Mouse (Mus musculus): Measurements from ENCODE around the gene Mrps2. TPM values are rescaled to one million over a fixed set of nuclear protein-coding genes. Genes with fewer than 3 reads are reported as not detected.
A peak's percentile ranks its signal among the peaks of the same experiment; 100 is the strongest.

Mrps2 gene
- total RNA-seq, 2 experiments from 2014 or later: 45.1 to 48.3 TPM

- peak; percentile 82 to 89 for DNase-seq
- intact Hi-C loops (cut with DNase I): loop anchor here (1.0 kb wide), 1 partner anchor 30 kb away; no protein-coding TSS in a partner anchor
Measured at GRCm38 (mm10) chr2:28517206-28517909, 49.5 kb downstream of the Mrps2 start.

- DNase-seq: no peak
- intact Hi-C loops (cut with DNase I): no loop called here
Measured at GRCm38 (mm10) chr2:28518231-28518630, 50.4 kb downstream of the Mrps2 start.

GRCm38 (mm10) chr2:28520581-28520980 is 52.7 kb downstream of the Mrps2 start:
- DNase-seq: peak in 1 of 2 experiments; percentile 2
- intact Hi-C loops (cut with DNase I): loop anchor here (2.0 kb wide), 1 partner anchor 14 kb away; no protein-coding TSS in a partner anchor

Other genes starting within 250 kb of the Mrps2 start
- 1 to 10 TPM; 3.1 to 5.0 TPM for gene Ppp1r26, start 21.3 kb upstream of the Mrps2 start, total RNA-seq (2021)
- under 1 TPM in 1 of 2 experiments, not detected in 1; 0.34 TPM for gene 1700007K13Rik, start 1.7 kb upstream of the Mrps2 start, total RNA-seq (2021)
- 1 to 10 TPM; 2.5 to 2.8 TPM for gene Gbgt1, start 28.8 kb downstream of the Mrps2 start, total RNA-seq (2021)
- 1 to 10 TPM; 1.7 to 2.8 TPM for gene Gm10134, start 38.0 kb downstream of the Mrps2 start, total RNA-seq (2021)
- 10 to 100 TPM; 20.6 to 26.6 TPM for gene Ralgds, start 45.1 kb downstream of the Mrps2 start, total RNA-seq (2021)
- gene Cel, start 95.3 kb downstream of the Mrps2 start, total RNA-seq (2021): not detected
- gene Gtf3c5, start 115.7 kb downstream of the Mrps2 start, total RNA-seq (2021): 10 to 100 TPM; 14.1 to 15.4 TPM
- gene Gfi1b, start 153.9 kb downstream of the Mrps2 start, total RNA-seq (2021): not detected
- gene Tsc1, start 173.2 kb downstream of the Mrps2 start, total RNA-seq (2021): 10 to 100 TPM; 16.4 to 19.8 TPM
- gene Spaca9, start 231.7 kb downstream of the Mrps2 start, total RNA-seq (2021): not detected
- not detected for gene Ak8, start 232.1 kb downstream of the Mrps2 start, total RNA-seq (2021)

Data from heart, postnatal 10 days (tissue).